Mouse (Mus musculus) E14TG2a.4 (cell line): ENCODE data around the gene Trmt10c.

ENCODE experiments used
- CTCF ChIP-seq: conservative IDR thresholded peaks from 2 replicates; pipeline ENCODE4 v1.5.1; 2014; ENCODE audit warnings: low read length
- NANOG ChIP-seq: IDR thresholded peaks from 2 replicates; pipeline ENCODE4 v1.6.1; 2014; ENCODE audit warnings: borderline replicate concordance, low read length, mixed read lengths

DNA sequence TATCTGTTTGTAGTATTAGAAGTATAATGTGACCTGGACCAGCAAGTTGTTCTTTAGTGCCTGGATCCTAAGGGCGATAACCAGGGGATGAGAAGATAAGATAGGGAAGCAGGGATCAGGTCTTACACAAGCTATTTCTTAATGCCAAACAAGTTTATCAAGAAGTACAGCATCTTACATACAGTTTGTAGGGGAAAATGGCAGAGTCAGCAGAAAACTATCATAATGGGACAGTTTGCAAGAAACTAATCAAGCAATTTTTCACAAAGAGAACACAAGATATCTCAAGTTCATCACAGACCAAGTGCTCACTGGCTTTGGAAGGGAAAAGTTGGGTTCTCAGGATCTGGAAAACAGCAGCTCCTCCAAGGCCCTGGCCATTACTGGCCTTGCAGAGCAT lies 41.8 kb upstream of the Trmt10c start:
- TF ChIP-seq CTCF (no peak), NANOG (no peak)
